Mouse (Mus musculus): ENCODE measurements around the gene Gm3685. TPM values are rescaled to one million over a fixed set of nuclear protein-coding genes. Genes with fewer than 3 reads are reported as not detected.
"Not testable (repeated sequence)": the region's sequence is repeated elsewhere in the genome, so short reads cannot be mapped to it uniquely, and the experiment has no call there.

Gm3685 gene
- polyA plus RNA-seq (2014; fragmentation: Nextera tagmentation; extraction: Ambion mirVana), result not detected in 2 replicates

GRCm38 (mm10) chr14:7044870-7045269 is at the start of gene Gm3685:
TSS of gene Gm3685 (minus strand) at chr14:7044970.
- not testable (repeated sequence) for H3K9ac ChIP-seq; H3K4me1 ChIP-seq (ENCODE audit: insufficient read depth); DNase-seq; H3K4me3 ChIP-seq (ENCODE audit: low read depth, low read length); H3K9me3 ChIP-seq (ENCODE audit: low read depth, low read length); H3K4me2 ChIP-seq; H3K27me3 ChIP-seq (ENCODE audit: insufficient read depth, low read length); ATAC-seq (ENCODE audit: insufficient read depth); H3K36me3 ChIP-seq (ENCODE audit: insufficient read depth); H3K27ac ChIP-seq (ENCODE audit: low read depth)
- WGBS, result no CpG with 5 or more reads among the region's 2 CpGs

GRCm38 (mm10) chr14:7026781-7027749 is 17.7 kb downstream of the Gm3685 start, which contains the start of gene Gm10406:
TSS of gene Gm10406 (minus strand) at chr14:7027449.
- Histone ChIP-seq H3K4me3 (ENCODE audit: low read depth, low read length) (peak within 1 kb of the TSS; percentile 36), H3K4me2 (peak within 1 kb of the TSS; percentile 63), H3K9ac (peak within 1 kb of the TSS; percentile 42)
- H3K4me1 ChIP-seq (ENCODE audit: insufficient read depth); H3K9me3 ChIP-seq (ENCODE audit: low read depth, low read length); H3K27me3 ChIP-seq (ENCODE audit: insufficient read depth, low read length); H3K36me3 ChIP-seq (ENCODE audit: insufficient read depth); H3K27ac ChIP-seq (ENCODE audit: low read depth); ATAC-seq (ENCODE audit: insufficient read depth): not testable (repeated sequence)
- peak; percentile 27 for DNase-seq
- under 1% methylated on average over 47 of the region's 70 CpGs for WGBS

GRCm38 (mm10) chr14:7026274-7026673 is 18.5 kb downstream of the Gm3685 start:
- not testable (repeated sequence) for ATAC-seq (ENCODE audit: insufficient read depth)
- WGBS, result 7% methylated on average over 9 of the region's 9 CpGs

More at GRCm38 (mm10) chr14:7026274-7026673, 18.5 kb downstream of the Gm3685 start:
- not testable (repeated sequence) for H3K9ac ChIP-seq; DNase-seq; H3K4me1 ChIP-seq (ENCODE audit: insufficient read depth); H3K4me3 ChIP-seq (ENCODE audit: low read depth, low read length); H3K36me3 ChIP-seq (ENCODE audit: insufficient read depth); H3K27ac ChIP-seq (ENCODE audit: low read depth); H3K9me3 ChIP-seq (ENCODE audit: low read depth, low read length); H3K27me3 ChIP-seq (ENCODE audit: insufficient read depth, low read length)
- peak; percentile 50 for TF ChIP-seq CTCF (IDR thresholded peaks at IDR 0.05; ENCODE audit: low read depth)
- H3K4me2 ChIP-seq, result peak overlapping the region; percentile 63

Other genes starting within 250 kb of the Gm3685 start
- not detected in 2 replicates for gene Gm3642, start 204.7 kb downstream of the Gm3685 start, polyA plus RNA-seq (2014; fragmentation: Nextera tagmentation; extraction: Ambion mirVana)
- gene Gm3667, start 155.0 kb downstream of the Gm3685 start, polyA plus RNA-seq (2014; fragmentation: Nextera tagmentation; extraction: Ambion mirVana), result 0.88 and 1.0 TPM in 2 replicates
- not detected in 2 replicates for gene Gm6356, start 71.2 kb downstream of the Gm3685 start, polyA plus RNA-seq (2014; fragmentation: Nextera tagmentation; extraction: Ambion mirVana)
- gene Gm10406, start 17.5 kb downstream of the Gm3685 start, polyA plus RNA-seq (2014; fragmentation: Nextera tagmentation; extraction: Ambion mirVana), result 0.66 and 0.93 TPM in 2 replicates
- gene Gm3696, start 55.7 kb upstream of the Gm3685 start, polyA plus RNA-seq (2014; fragmentation: Nextera tagmentation; extraction: Ambion mirVana), result 1.9 TPM in 2 replicates
- not detected in 2 replicates for gene Gm6676, start 80.4 kb upstream of the Gm3685 start, polyA plus RNA-seq (2014; fragmentation: Nextera tagmentation; extraction: Ambion mirVana)
- 3.5 and 4.2 TPM in 2 replicates for gene Gm3512, start 129.6 kb upstream of the Gm3685 start, polyA plus RNA-seq (2014; fragmentation: Nextera tagmentation; extraction: Ambion mirVana)
- not detected in 2 replicates for gene Gm16434, start 149.6 kb upstream of the Gm3685 start, polyA plus RNA-seq (2014; fragmentation: Nextera tagmentation; extraction: Ambion mirVana)
- gene Gm3727, start 219.7 kb upstream of the Gm3685 start, polyA plus RNA-seq (2014; fragmentation: Nextera tagmentation; extraction: Ambion mirVana), result not detected in 2 replicates

Data from lung, embryonic 14.5 days (tissue).